Mouse (Mus musculus) myocyte (in vitro differentiated cells): ENCODE measurements at regions not wholly inside any gene's neighbourhood (a gene's known extent, or its start where the extent isn't known, plus 50 kb on each side); places are given as distances from the start of the nearest gene placed in this dataset.

Experiments
- MYOD1 ChIP-seq, 3 experiments: IDR thresholded peaks; one replicate each; pipeline ENCODE4 v1.6.1; 2011; ENCODE audit warnings: control low read depth in 2 of 3, low read depth in 2 of 3, mild to moderate bottlenecking in 2 of 3, moderate library complexity in 1 of 3; ENCODE audit not compliant: insufficient read length in 2 of 3, control insufficient read depth in 1 of 3
- TCF12 ChIP-seq: IDR thresholded peaks from one replicate; pipeline ENCODE4 v1.6.1; 2011; ENCODE audit warnings: mild to moderate bottlenecking, control low read depth; ENCODE audit not compliant: poor library complexity, insufficient read depth, severe bottlenecking

- TF ChIP-seq TCF12 (no peak), MYOD1 (IDR thresholded peaks at IDR 0.05; ENCODE audit: control insufficient read depth in 1 of 3, insufficient read length in 2 of 3, low read depth in 2 of 3) (no peak)
Observed at GRCm38 (mm10) chr13:78717686-78718431, 518.3 kb upstream of the Nr2f1 start.
